ENCODE assay signal across 13 mouse cellular contexts in the genomic region with DNA sequence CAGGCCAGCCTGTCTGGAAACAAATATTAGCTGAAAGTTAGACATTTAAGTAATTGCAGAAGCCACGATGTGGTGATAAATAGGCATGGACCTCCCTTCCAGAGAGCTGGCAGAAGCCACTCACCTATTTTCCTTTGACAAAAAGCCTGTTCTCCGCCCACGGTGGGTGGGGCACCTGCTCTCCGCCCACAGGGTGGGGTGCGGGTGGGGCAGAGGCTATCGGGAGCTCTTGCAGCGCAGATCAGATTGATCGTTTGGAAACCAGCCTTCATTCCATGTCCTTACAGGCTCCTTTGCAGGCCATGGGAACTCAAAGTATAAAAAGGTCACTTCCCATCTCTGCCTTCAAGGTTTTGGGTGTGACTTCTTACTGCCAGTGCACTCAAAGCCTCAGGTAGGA. TPM values are rescaled to one million over a fixed set of nuclear protein-coding genes. Genes with fewer than 3 reads are reported as not detected.
DNase-seq lines count a peak whose midpoint lies in the region; ATAC-seq and TF ChIP-seq lines count a peak whose summit lies in the region.
"Had no signal": no experiment of that assay in that cellular context is flagged by ENCODE, and none has a peak within 500 bp of the region (broad histone marks: within the 10 kb centered on the region; RNA-seq: fewer than 3 reads in every experiment).

No protein-coding gene starts in this region.

- no peaks in the 10 kb centered on the region for H3K27me3 ChIP-seq in MEL (ENCODE audit: control insufficient read depth in 1 of 2, insufficient read depth in 2 of 2, low read length in 2 of 2)
- no peaks in the 10 kb centered on the region for H3K27me3 ChIP-seq in intestine, embryonic 15.5 days (replicated peaks)
- H3K27me3 ChIP-seq in lung, postnatal 0 days (replicated peaks; ENCODE audit: insufficient read depth, low read length), result no peaks in the 10 kb centered on the region
- H3K27me3 ChIP-seq: forebrain, embryonic 12.5 days had no signal

- TF ChIP-seq RAD21 in MEL (IDR thresholded peaks at IDR 0.05; ENCODE audit: low read depth, low read length), result no peak

- no peak overlapping the region for H3K4me3 ChIP-seq in MEL (ENCODE audit: control insufficient read depth in 1 of 2, insufficient read depth in 1 of 2, low read depth in 2 of 2, low read length in 2 of 2)
- H3K4me3 ChIP-seq in intestine, embryonic 15.5 days (replicated peaks), result no peak overlapping the region
- H3K4me3 ChIP-seq in lung, postnatal 0 days (ENCODE audit: low read depth, low read length), result no peak overlapping the region
- H3K4me3 ChIP-seq: forebrain, embryonic 12.5 days; myocyte had no signal

- no peak for TF ChIP-seq CTCF in MEL (IDR thresholded peaks at IDR 0.05 in 2 of 3, conservative IDR thresholded peaks at IDR 0.05 in 1 of 3; ENCODE audit: control insufficient read depth in 1 of 3, insufficient read depth in 1 of 3, low read depth in 2 of 3, low read length in 3 of 3, poor library complexity in 1 of 3, severe bottlenecking in 1 of 3)
- no peak for TF ChIP-seq CTCF in lung, postnatal 0 days (IDR thresholded peaks at IDR 0.05)

- no peak overlapping the region for H3K27ac ChIP-seq in MEL (ENCODE audit: control insufficient read depth, low read depth, low read length)
- no peak overlapping the region for H3K27ac ChIP-seq in intestine, embryonic 15.5 days
- no peak overlapping the region for H3K27ac ChIP-seq in lung, postnatal 0 days (ENCODE audit: low read length)
- H3K27ac ChIP-seq: forebrain, embryonic 12.5 days had no signal

- 17% methylated on average over 8 of the region's 8 CpGs for WGBS in intestine, embryonic 15.5 days
- WGBS in lung, postnatal 0 days, result 22% methylated on average over 8 of the region's 8 CpGs

- TF ChIP-seq POLR2A in MEL (IDR thresholded peaks at IDR 0.05; ENCODE audit: control insufficient read depth in 1 of 2, insufficient read depth in 1 of 2, low read depth in 1 of 2, low read length in 2 of 2, poor library complexity in 1 of 2), result no peak

- peak overlapping the region; percentile 34 for H3K9ac ChIP-seq in MEL (ENCODE audit: control insufficient read depth, low read depth, low read length, poor library complexity, severe bottlenecking)
- no peak overlapping the region for H3K9ac ChIP-seq in intestine, embryonic 15.5 days
- H3K9ac ChIP-seq in lung, postnatal 0 days (replicated peaks; ENCODE audit: low read depth), result no peak overlapping the region
- H3K9ac ChIP-seq: forebrain, embryonic 12.5 days had no signal

- peaks cover 0 to 9% of the 10 kb centered on the region in 2 experiments; a peak in 2 of 4 replicates for H3K36me3 ChIP-seq in MEL (ENCODE audit: control insufficient read depth in 1 of 2, insufficient read depth in 2 of 2, low read length in 2 of 2)
- H3K36me3 ChIP-seq in intestine, embryonic 15.5 days, result no peaks in the 10 kb centered on the region
- no peaks in the 10 kb centered on the region for H3K36me3 ChIP-seq in lung, postnatal 0 days (ENCODE audit: insufficient read depth, low read length)

- peak overlapping the region; percentile 45; the same call in 1 of the 2 replicates for H3K4me2 ChIP-seq in intestine, embryonic 15.5 days (replicated peaks)
- H3K4me2 ChIP-seq in lung, postnatal 0 days (replicated peaks; ENCODE audit: low read depth, low read length), result peak overlapping the region; percentile 34
- H3K4me2 ChIP-seq: forebrain, embryonic 12.5 days had no signal

- no peaks in the 10 kb centered on the region for H3K79me2 ChIP-seq in MEL (ENCODE audit: control insufficient read depth, insufficient read depth, low read length, poor library complexity)

- no peak for TF ChIP-seq EP300 in MEL (IDR thresholded peaks at IDR 0.05; ENCODE audit: low read depth in 1 of 2, low read length in 2 of 2)
- TF ChIP-seq EP300 in lung, postnatal 0 days (IDR thresholded peaks at IDR 0.05), result no peak

- peak; percentile 14 to 43 for DNase-seq in lung, adult 18-20 months
- no peak for DNase-seq in lung, postnatal 4 days
- DNase-seq in MEL (ENCODE audit: low read depth, low spot score), result peak; percentile 64
- DNase-seq in lung, postnatal 0 days (ENCODE audit: low spot score), result no peak
- DNase-seq in cerebellum, adult 18-20 months, result no peak
- DNase-seq in gastrocnemius, adult 8-10 months (ENCODE audit: low spot score in 2 of 2), result no peak
- no peak for DNase-seq in Muller cell, postnatal 12 days (ENCODE audit: inconsistent ontology term)
- DNase-seq: cerebellum, postnatal 25 days; kidney, postnatal 14 days; right cerebral cortex, postnatal 25 days had no signal

- H3K9me3 ChIP-seq in MEL (replicated peaks; ENCODE audit: insufficient read depth, low read length), result no peaks in the 10 kb centered on the region
- H3K9me3 ChIP-seq in intestine, embryonic 15.5 days, result no peaks in the 10 kb centered on the region
- H3K9me3 ChIP-seq in lung, postnatal 0 days (ENCODE audit: low read length), result no peaks in the 10 kb centered on the region
- H3K9me3 ChIP-seq: forebrain, embryonic 12.5 days had no signal

- peak; percentile 59 for ATAC-seq in intestine, embryonic 15.5 days
- no peak for ATAC-seq in lung, postnatal 0 days

- H3K4me1 ChIP-seq in MEL (ENCODE audit: control insufficient read depth in 1 of 2, insufficient read depth in 2 of 2, low read length in 2 of 2), result peaks cover 4 to 11% of the 10 kb centered on the region in 2 experiments; a peak in 3 of 4 replicates
- no peaks in the 10 kb centered on the region for H3K4me1 ChIP-seq in intestine, embryonic 15.5 days (replicated peaks)
- no peaks in the 10 kb centered on the region for H3K4me1 ChIP-seq in lung, postnatal 0 days (ENCODE audit: insufficient read depth, low read depth, low read length)
- H3K4me1 ChIP-seq: forebrain, embryonic 12.5 days had no signal

TF ChIP-seq in MEL, 35 proteins besides CTCF, POLR2A, EP300 and RAD21:
- TF ChIP-seq JUND (IDR thresholded peaks at IDR 0.05; ENCODE audit: low read depth, low read length) (no peak), TAL1 (IDR thresholded peaks at IDR 0.05; ENCODE audit: low read length) (no peak), SIN3A (IDR thresholded peaks at IDR 0.05; ENCODE audit: low read length) (no peak), MEF2A (IDR thresholded peaks at IDR 0.05; ENCODE audit: extremely low read depth, insufficient replicate concordance, low read depth, low read length, poor library complexity, severe bottlenecking) (no peak)

RNA-seq across cellular contexts. Expression of gene Fmc1, which starts 9.5 kb away (rescaled TPM):
- total RNA-seq in MEL (2012; rRNA removed), result 124 and 148 TPM in 2 replicates
- 10 to 100 TPM in 1 of 2 experiments, not detected in 1; 86.1 TPM for polyA plus RNA-seq in MEL (2012; ENCODE audit: insufficient read depth in 1 of 2, insufficient read length in 2 of 2, low read depth in 1 of 2, low replicate concordance in 2 of 2, missing spikeins in 1 of 2)
- polyA plus RNA-seq in intestine, embryonic 15.5 days (2015; fragmentation: Nextera tagmentation; extraction: Ambion mirVana), result 170 and 176 TPM in 2 replicates
- polyA plus RNA-seq in lung, postnatal 0 days (2015; fragmentation: Nextera tagmentation; extraction: Ambion mirVana), result 91.4 and 98.5 TPM in 2 replicates
- 100 to 1,000 TPM; 140 to 186 (median 166) TPM for total RNA-seq in gastrocnemius, adult 8-10 months (2022)

RNA-seq across cellular contexts. Expression of gene Luc7l2, which starts 27.3 kb away (rescaled TPM):
- 51.8 and 54.8 TPM in 2 replicates for total RNA-seq in MEL (2012; rRNA removed)
- polyA plus RNA-seq in MEL (2012; ENCODE audit: insufficient read depth in 1 of 2, insufficient read length in 2 of 2, low read depth in 1 of 2, low replicate concordance in 2 of 2, missing spikeins in 1 of 2), result 100 to 1,000 TPM; 118 to 129 TPM
- 29.2 and 29.6 TPM in 2 replicates for polyA plus RNA-seq in intestine, embryonic 15.5 days (2015; fragmentation: Nextera tagmentation; extraction: Ambion mirVana)
- polyA plus RNA-seq in lung, postnatal 0 days (2015; fragmentation: Nextera tagmentation; extraction: Ambion mirVana), result 37.8 and 39.8 TPM in 2 replicates
- 100 to 1,000 TPM in 2 of 4 experiments, 10 to 100 TPM in 2; 85.1 to 106 (median 96.3) TPM for total RNA-seq in gastrocnemius, adult 8-10 months (2022)

Comparison
In these comparisons a context has a peak if more than half of its experiments do, and no peak if none do; other contexts are left out.
1. DNase-seq: peak in lung, adult 18-20 months (2 of 2) and MEL (single experiment); none in lung, postnatal 4 days (0 of 2), lung, postnatal 0 days (single experiment), cerebellum, adult 18-20 months (0 of 2), gastrocnemius, adult 8-10 months (0 of 2) and Muller cell, postnatal 12 days (single experiment).